Mouse (Mus musculus) mesoderm, embryonic 11.5 days (tissue): ENCODE results near the gene E2f1.

Source experiments
- DNase-seq: peaks from one replicate; pipeline ENCODE4 v3.0.0-alpha.2; 2012; ENCODE audit warnings: low read depth, low spot score

Gene E2f1

DNA sequence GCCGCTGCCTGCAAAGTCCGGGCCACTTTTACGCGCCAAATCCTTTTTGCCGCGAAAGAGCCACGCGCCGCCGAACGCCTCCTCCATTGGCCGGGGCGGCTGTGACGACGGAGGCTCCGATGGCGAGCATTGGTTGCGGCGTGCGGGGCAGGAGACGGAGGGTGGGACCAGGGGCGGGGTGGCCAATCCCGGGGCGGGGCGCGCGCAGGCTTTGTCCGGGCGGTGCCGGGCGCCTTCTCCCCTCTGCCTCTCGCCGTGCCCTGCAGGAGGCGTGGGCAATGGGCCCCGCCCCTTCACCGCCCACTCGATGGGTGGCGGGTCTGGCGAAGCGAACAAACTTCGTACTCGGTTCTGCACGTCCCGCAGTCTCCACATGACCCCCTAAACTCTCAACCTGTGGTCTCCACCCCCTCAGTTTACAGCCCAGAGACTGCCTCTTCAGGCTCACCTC lies at the start of gene E2f1:
E2f1 (minus strand) TSS at position 57 of the 451 bp plus-strand sequence.
- DNase-seq: peak; percentile 97

GRCm38 (mm10) chr2:154617061-154617460 lies 47.4 kb upstream of the E2f1 start:
- no peak for DNase-seq

DNA sequence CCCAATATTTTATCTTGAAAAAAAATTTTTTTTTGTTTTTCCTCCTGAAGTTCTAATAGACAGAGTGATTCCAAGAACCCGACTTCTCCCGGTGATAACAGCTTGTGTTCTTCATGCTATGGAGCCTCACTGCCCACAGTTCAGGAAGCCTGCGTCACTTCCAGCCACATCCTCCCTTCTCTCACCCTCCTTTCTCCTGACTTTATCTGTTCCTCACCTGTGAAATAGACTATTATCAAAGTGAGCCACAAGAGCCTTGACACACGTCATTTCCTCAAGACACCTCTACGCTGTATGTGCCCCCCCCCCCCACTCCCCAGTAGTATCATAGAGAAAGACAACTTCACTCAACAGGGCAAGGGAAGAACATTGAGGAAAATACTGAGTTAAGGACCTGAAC lies 46.0 kb upstream of the E2f1 start:
- DNase-seq: no peak

DNA sequence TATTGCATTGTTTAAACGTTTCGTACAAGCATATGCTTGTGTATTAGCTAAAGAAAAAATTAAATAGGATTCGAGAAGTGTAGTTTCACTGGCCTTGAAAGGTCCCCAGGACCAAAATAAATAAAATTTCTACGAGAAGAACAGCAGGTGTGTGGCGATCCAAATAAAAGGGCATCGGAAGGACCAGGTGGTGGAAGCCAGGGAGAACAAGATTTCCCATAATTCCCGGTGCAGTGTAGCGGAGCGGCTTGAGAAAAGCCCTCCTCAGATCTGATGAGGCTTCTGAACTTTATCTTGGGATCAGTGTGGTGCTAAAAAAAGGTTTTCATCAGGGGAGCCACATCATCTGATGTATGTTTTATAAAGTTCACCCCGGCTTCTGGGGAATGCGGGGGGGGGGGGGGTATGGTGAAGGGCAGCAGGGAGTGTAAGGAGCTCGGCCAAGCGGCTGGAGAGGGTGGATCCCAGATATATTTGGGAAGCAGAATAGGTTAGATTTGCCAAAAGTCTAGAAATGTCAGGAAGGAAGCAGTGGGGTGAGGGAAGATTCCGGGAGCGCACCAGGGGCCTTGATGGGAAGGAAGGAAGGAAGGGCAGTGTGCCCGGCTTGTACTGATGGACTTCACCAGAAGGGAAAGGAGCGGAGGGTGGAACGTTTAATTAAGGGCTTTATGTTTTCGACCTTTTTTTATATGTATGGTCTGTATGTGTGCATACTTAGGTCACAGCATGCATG lies 45.3 kb upstream of the E2f1 start:
- DNase-seq: no peak

- peak; percentile 93 for DNase-seq
Observed at GRCm38 (mm10) chr2:154613118-154614115, 43.7 kb upstream of the E2f1 start, which contains the start of the genes Zfp341 and 4930519P11Rik. Gene Zfp341, plus strand, starts transcription at chr2:154613297. Gene 4930519P11Rik, minus strand, starts transcription at chr2:154613437.

DNA sequence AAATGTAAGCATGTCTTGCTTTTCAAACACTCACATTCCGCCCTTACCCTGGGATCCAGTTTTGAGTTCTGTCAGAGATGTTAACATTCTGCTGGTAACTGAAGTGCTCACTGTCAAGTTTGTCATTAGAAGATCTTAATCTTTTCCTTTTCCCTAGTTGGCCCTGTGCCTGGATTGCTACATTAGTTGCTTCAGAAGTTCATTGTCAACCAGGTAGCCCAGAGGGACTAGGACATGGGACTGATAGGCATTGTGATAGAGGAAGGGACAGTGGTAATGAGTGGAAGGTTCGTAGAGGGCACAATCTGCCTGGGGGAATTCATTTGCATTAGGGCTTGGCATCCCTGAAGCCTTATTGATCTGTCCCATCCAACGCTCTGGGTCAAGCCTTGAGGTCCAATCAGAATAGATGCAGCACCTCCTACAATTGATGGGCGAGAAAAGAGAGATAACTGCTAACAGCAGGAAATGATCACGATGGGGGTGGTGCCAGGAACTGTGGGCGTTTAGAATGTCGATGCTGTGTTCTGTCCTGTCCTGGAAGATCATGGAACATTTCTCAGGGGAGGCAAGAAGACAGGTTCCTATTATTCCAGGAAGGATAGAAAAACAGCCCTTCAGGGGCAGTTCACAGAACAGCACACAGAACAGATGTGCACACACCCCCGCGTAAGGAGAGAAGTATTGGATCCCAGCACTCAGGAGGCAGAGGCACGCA lies 39.5 kb upstream of the E2f1 start:
- DNase-seq: no peak

- DNase-seq: no peak
Observed at GRCm38 (mm10) chr2:154606965-154607364, 37.3 kb upstream of the E2f1 start.

- DNase-seq: no peak
Observed at GRCm38 (mm10) chr2:154604156-154604555, 34.5 kb upstream of the E2f1 start.

DNA sequence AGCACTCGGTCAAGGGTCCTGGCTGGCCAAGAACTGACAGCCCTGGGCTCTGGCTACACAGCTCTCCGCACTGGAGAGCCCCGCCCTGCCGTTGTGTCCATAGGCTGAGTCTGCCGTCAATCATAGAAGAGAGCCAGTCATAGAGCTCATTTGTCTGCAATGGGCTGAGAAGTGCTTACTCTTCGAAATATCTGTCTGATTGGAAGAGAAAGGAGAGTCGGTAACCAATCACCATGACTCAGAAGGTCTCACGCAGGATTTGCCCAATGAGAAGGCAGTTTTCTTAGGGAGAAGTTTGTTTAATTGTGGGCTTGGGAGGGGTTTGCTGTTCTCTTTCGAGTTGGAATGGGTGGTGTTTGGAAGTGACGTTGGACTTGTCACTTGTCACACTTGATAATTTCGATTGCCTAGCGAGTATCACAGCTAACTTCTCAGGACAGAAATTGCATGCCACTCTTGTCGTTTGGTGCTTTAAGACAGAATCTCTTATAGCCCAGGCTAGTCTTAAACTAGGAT lies 34.0 kb upstream of the E2f1 start, which contains the start of gene Pxmp4:
Pxmp4 (minus strand) TSS at position 71 of the 516 bp plus-strand sequence.
- peak; percentile 98 for DNase-seq

DNA sequence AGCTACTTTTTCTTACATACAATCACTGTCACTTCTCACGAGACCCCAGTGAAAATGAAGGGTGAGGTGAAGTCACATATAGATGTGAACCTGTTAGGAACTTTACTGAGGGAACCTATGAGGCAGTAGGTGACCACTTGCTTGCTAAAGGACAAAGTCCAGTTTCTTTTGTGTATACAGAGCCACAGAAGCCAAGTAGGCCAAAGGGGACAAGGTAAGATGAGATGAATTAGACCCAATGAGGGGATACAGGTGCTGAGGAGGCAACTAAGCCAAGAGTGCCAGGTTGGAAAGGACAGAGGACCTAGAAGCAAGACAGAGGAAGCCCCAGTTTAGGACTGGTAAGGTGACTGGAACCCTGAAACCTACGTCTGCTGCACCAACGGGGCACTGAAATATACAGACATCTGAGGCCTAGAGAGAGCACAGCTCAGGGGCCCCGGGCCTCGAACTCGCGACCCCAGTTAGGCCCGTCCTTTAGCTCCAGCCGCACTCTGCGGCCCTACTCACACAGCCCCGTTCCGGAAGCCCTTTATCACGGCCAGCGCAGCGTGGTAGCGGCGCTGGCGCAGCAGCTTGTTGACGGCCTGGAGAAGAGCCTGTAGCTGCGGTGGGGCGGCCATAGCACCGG lies 33.4 kb upstream of the E2f1 start:
- DNase-seq: no peak

DNA sequence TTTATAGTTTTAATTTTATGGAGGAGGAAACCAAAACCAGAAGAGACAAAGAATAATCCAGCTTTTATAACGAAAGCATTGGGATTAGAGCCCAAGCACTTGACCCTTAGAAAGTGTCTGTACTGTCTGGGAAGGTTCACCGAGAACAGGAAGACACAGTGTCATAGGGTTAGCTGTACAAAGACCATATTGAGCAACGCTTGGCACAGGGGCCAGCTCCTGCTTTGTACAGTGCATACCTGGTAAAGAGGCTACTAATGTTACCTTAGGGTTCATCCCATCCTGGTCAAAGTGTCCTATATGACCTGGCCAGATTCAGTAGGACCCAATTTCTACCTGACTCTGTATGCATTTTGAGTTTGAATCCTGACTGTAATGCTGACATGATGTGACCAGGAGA lies 31.6 kb upstream of the E2f1 start:
- DNase-seq: no peak

- DNase-seq: no peak
Observed at GRCm38 (mm10) chr2:154600586-154600985, 30.9 kb upstream of the E2f1 start.

GRCm38 (mm10) chr2:154597399-154597798 lies 27.7 kb upstream of the E2f1 start:
- DNase-seq: no peak

DNA sequence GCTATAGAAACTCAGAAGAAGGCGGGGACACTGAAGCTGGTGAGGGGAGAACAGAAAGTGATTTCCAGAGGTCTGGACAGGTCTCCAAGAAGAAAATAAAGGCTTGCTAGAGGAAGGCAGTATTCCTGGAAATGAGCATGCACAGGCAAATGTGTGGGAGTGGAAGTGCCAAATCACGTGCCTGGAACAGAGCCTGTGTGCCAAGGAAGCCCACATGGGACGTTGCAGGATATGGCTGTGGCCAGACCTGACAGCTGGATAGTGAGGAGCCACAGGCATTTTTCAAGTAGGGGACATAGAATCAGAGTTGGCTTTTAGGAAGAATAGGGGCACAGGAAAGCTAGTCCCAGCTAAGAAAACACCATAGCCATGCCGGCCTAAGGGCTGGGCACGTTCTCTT lies 26.1 kb upstream of the E2f1 start:
- DNase-seq: no peak

- DNase-seq: no peak
Observed at GRCm38 (mm10) chr2:154593025-154593424, 23.3 kb upstream of the E2f1 start.

- DNase-seq: no peak
Observed at GRCm38 (mm10) chr2:154591239-154591638, 21.5 kb upstream of the E2f1 start.

DNA sequence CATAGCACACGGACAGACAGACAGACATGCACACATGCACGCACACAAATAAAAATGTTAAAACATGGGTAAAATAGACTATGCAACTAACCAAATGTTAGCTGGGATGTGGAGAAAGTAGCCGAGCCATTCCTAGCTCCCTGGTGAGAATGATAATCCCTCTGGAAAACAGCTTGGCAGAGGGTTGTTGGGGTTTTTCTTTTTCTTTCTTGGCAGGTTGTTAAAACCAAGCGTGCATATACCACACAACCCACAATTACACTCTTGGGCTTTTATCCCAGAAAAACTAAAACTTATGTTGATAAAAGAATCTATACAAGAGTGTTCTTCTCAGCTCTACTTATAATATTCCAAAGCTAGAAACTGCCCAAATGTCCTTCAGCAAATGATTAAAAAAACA lies 19.4 kb upstream of the E2f1 start:
- DNase-seq: no peak

- DNase-seq: peak; percentile 51
Observed at GRCm38 (mm10) chr2:154586405-154586804, 16.7 kb upstream of the E2f1 start.

DNA sequence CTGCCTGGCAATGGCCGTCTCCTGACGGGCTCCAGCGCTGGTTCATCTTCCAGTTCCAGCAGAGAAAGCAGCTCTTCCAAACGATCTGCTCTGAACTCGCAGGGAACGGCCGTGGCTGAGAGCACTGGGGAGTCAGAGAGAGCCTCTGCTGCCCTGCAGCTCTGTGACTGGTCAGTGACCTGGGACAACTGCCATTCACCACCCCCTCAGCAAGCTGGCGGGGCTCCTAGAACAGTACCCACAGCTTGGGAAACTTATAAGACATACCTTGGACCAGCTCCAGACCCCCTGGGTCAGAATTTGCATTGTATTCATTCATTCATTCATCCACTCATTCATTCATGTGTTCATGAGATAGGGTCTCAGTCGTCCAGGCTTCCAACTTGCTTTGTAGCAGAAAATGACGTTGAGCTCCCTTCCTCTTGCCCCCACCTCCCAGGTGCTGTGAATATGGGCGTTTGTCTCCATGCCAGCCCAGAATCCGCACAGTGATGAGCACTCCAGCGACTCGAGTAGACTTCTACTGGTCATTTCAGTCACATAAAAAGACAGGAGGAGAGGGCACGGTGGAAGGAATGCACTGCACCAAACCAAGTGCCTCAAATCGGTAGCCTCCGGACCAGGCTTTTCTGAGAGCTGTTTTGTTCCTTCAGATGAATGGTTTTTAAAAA lies 15.4 kb upstream of the E2f1 start:
- DNase-seq: no peak
